Mouse (Mus musculus): ENCODE measurements around the gene Cchcr1.

The Cchcr1 gene

GRCm38 (mm10) chr17:35515911-35516640 lies 824 bp upstream of the Cchcr1 start:
- DNase-seq (ENCODE audit: low spot score): no peak

GRCm38 (mm10) chr17:35517526-35517925 lies 626 bp downstream of the Cchcr1 start:
- no peak for DNase-seq (ENCODE audit: low spot score)

- no peak for DNase-seq (ENCODE audit: low spot score)
These were observed 7.5 kb downstream of the Cchcr1 start for GRCm38 (mm10) chr17:35524354-35524753.

- no peak for DNase-seq (ENCODE audit: low spot score)
These were observed 9.7 kb downstream of the Cchcr1 start for GRCm38 (mm10) chr17:35526644-35527043.

GRCm38 (mm10) chr17:35532360-35532759 lies 15.5 kb downstream of the Cchcr1 start:
- DNase-seq (ENCODE audit: low spot score): no peak

GRCm38 (mm10) chr17:35532901-35533300 lies 16.0 kb downstream of the Cchcr1 start, which contains the start of gene Psors1c2:
Gene Psors1c2, plus strand, starts transcription at chr17:35533201.
- DNase-seq (ENCODE audit: low spot score): no peak

DNA sequence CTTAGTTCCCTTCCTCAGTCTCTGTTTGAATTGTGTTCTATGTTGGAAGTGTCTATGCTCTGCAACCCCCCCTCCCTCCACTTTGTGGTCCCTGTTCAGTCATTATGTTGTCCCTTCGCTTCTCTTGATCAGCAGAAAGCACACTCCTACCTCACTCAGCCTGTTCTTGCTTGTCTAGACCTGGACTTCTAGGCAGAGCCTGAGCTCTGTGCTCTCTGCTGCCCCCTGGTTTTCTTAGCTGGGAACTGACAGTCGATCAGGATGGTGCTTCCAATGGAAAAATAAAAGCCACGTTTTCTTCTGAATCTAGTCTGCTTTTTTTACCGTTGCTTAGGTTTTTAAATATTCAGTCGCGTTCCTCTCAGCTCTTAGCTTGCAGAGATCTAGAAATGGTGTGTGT lies 17.4 kb downstream of the Cchcr1 start:
- DNase-seq (ENCODE audit: low spot score): peak; percentile 47

GRCm38 (mm10) chr17:35537421-35537820 lies 20.5 kb downstream of the Cchcr1 start:
- no peak for DNase-seq (ENCODE audit: low spot score)

DNA sequence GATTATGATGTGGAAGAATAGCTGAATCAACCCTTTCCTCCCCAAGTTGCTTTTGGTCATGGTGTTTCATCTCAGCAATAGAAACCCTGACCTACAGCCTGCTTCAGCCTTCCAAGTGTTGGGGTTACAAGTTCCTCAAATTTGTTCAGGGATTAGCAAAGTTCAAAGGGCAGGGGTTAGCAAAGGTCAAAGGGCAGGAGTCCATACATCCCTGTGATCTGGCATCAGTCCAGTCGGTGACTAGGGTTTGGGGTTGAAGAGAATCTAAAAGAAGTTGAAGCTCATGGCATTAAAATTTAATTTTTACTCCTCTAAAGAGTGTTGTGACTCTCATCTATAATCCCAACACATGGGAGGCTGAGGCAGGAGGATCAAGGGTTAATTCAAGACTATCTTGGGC lies 21.6 kb downstream of the Cchcr1 start:
- no peak for DNase-seq (ENCODE audit: low spot score)

- no peak for DNase-seq (ENCODE audit: low spot score)
These were observed 22.6 kb downstream of the Cchcr1 start for GRCm38 (mm10) chr17:35539540-35539939.

- no peak for DNase-seq (ENCODE audit: low spot score)
These were observed 26.0 kb downstream of the Cchcr1 start for GRCm38 (mm10) chr17:35542761-35543411.

- no peak for DNase-seq (ENCODE audit: low spot score)
These were observed 26.5 kb downstream of the Cchcr1 start for GRCm38 (mm10) chr17:35543412-35543861.

DNA sequence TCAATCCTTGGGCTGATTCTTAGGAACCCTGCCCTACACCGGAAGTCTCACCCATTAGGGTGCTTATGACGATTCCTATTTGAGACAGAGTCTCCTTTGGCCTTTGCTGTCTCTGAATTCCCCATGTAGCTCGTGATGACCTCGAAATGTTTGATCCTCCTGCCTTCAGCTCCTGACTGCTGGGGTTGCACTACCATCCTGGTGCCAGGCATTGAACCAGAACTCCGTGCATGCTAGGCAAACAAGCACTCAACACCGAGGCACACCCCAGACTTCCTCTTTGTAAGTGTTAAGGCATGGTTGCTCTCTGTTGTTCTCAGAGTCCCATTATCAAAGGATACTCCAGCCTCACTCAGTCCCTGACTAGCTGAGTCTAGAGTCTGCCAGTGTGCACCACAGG lies 27.1 kb downstream of the Cchcr1 start:
- no peak for DNase-seq (ENCODE audit: low spot score)

GRCm38 (mm10) chr17:35544680-35545079 lies 27.8 kb downstream of the Cchcr1 start:
- no peak for DNase-seq (ENCODE audit: low spot score)

DNA sequence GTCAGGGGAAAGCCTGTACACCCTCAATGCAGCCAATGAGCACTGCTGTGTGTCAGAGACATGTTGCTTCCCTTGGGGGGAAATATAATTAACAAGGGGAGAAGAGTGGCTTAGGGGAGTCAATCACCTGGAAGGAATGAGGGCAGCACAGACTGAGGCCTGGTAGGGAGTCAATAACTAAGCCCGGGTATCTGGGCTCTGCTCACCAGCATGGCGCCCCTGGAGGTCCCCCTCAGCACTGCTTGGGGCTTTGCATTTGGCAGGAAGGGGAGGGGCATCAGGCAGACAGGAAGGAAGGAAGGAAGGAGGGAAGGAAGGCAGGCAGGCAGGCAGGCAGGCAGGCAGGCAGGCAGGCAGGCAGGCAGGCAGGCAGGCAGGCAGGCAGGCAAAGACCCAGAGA lies 30.6 kb downstream of the Cchcr1 start:
- no peak for DNase-seq (ENCODE audit: low spot score)

- no peak for DNase-seq (ENCODE audit: low spot score)
These were observed 31.7 kb downstream of the Cchcr1 start for GRCm38 (mm10) chr17:35548636-35549035.

DNA sequence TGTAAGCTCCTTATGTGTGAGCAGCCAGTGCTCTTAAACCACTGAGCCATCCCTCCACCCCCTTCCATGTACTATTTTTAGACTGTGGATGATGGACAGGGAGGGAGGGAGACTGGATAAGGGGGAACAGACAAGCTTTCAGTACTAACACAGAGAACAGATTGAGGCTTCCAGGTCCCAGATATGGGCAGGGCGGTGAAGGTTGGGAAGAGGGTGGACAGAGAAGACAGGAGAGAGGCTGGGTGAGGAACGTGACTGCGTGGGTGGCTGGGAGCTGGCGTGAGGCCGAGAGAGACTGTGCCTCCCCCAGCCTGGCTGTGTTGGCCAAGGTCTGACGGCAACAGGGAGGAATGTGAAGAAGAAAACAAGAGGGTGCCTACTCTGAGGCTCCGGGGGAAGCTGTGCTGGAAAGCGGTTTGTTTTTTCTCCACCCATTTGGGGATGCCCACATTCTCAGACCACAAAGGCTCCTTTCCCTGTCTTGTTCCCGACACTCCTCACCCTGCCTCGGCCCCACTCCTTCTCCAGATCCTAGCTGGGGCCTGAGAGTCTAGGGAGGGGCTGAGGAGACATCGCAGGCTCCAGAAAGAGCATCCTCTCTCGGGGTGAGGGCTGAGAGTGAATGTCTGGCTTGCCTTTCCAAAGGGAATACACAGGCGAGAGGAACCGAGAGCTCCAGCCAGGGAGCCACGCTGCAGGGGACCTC lies 32.7 kb downstream of the Cchcr1 start:
- DNase-seq (ENCODE audit: low spot score): no peak

DNA sequence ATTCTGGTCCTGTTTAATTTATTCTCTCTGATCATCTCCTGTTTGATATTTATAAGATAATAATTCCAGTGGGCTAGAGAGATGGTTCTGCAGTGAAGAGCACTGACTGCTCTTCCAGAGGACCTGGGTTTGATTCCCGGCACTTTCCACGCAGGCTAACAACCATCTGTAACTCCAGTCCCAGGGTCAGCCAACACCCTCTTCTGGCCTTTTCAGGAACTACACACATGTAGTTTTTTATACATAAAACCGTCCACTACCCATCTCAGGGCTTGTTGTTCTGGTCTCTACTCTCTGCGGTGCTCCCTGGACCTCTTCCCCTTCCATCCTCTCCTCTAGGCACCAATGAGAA lies 33.2 kb downstream of the Cchcr1 start:
- no peak for DNase-seq (ENCODE audit: low spot score)

DNA sequence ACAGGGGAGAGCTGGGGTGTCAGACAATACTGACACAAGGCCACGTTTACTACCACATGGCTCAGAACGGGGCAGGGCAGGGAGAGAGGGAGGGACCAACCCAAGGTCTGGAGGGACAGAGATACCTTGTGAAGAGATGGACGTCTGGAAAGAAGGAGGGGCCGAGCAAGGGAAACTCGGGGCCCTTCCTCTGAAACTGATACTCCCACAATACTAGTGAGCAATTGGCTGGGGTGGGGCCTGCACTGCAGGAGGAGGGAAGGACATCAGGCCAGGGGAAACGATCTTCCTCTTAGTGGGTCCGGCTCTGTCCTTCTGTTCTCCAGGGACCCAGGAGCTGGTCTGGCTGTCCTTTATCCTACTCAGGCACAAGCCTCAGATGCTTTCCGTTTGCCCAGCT lies 34.0 kb downstream of the Cchcr1 start:
- DNase-seq (ENCODE audit: low spot score): no peak

DNA sequence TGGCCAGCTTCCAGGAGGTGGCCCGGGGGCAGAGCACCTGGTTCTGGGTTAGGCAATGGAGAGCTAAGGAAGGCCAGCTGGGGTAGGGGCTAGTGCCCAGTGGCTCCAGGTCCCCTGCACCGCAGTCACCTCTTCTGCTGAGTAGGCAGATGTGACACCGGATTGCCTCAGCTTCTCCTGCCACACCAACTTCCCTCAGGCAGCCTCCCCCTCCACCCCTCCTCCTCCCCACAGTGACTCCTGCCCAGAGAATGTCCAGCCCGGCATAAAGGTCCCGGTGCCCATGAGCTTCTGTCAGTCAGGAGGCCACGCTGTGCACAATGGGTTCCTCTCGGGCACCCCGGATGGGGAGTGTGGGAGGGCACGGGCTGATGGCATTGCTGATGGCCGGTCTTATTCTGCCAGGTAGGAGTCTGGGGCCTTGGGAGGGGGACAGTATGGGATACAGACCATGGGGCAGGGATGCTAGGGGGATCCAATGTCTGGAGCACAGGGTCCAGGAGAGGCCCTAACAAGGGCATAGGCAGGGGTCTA lies 35.0 kb downstream of the Cchcr1 start, which contains the start of gene Cdsn:
Gene Cdsn, plus strand, starts transcription at position 248 of the 534 bp plus-strand sequence.
- no peak for DNase-seq (ENCODE audit: low spot score)

- no peak for DNase-seq (ENCODE audit: low spot score)
These were observed 37.4 kb downstream of the Cchcr1 start for GRCm38 (mm10) chr17:35554321-35554720.

GRCm38 (mm10) chr17:35554761-35555397 lies 38.0 kb downstream of the Cchcr1 start:
- no peak for DNase-seq (ENCODE audit: low spot score)
